Mouse (Mus musculus): ENCODE measurements at regions not wholly inside any gene's neighbourhood (a gene's known extent, or its start where the extent isn't known, plus 50 kb on each side); places are given as distances from the start of the nearest gene placed in this dataset.

- TF ChIP-seq EP300 (IDR thresholded peaks at IDR 0.05; ENCODE audit: low read depth), result no peak
- no peak for TF ChIP-seq CTCF (IDR thresholded peaks at IDR 0.05; ENCODE audit: low read depth)
These were observed 257.1 kb upstream of the Pik3r1 start for GRCm38 (mm10) chr13:102025138-102025537.

Data from liver, postnatal 0 days (tissue).